Mouse (Mus musculus) Patski (cell line): ENCODE results near the gene Mapkbp1. TPM values are rescaled to one million over a fixed set of nuclear protein-coding genes. Genes with fewer than 3 reads are reported as not detected.

Experiments
- ATAC-seq: fragments of 100-300 bp; one replicate; pipeline ENCODE4 v1.8.0; 2021
- CTCF ChIA-PET: fragments of 350-600 bp; sonication (Branson Sonifier 250); formaldehyde crosslinking; loops from one replicate; lab custom pipeline; 2022; ENCODE audit warnings: inconsistent platforms; lab: Charles Lee
- POLR2A ChIA-PET: fragments of 350-600 bp; sonication (Branson Sonifier 250); formaldehyde crosslinking; loops from one replicate; lab custom pipeline; 2022; ENCODE audit warnings: antibody characterized with exemption, inconsistent platforms; lab: Charles Lee
- DNase-seq: peaks from one replicate; pipeline ENCODE4 v3.0.0-alpha.2; 2011; ENCODE audit warnings: low read depth, low spot score
- H3K27me3 ChIP-seq: fragments of 371-371 bp; one replicate; pipeline ENCODE4 v1.5.1; 2021
- CTCF ChIP-seq: fragments of 100-300 bp; IDR thresholded peaks from one replicate; pipeline ENCODE4 v1.5.1; 2021
- in situ Hi-C: fragments of 300-500 bp; cut with MboI; formaldehyde crosslinking; loops from 3 replicates; pipeline ENCODE4 v1.11.1; 2018; ENCODE audit warnings: low pct_unique_long_range_greater_than_20kb, mixed read lengths
- polyA plus RNA-seq: library from polyadenylated mRNA; unstranded; gene quantifications from one replicate; pipeline ENCODE4 v1.2.3, GENCODE M21; 2021

Gene Mapkbp1
- polyA plus RNA-seq, 1 experiment from 2014 or later = 15.3 TPM

GRCm38 (mm10) chr2:119990881-119991280, 18.4 kb downstream of the Mapkbp1 start:
- TF ChIP-seq CTCF = no peak
- ATAC-seq (no peak), DNase-seq (no peak)
- no peaks in the 10 kb centered on the region for H3K27me3 ChIP-seq
- in situ Hi-C loops = no loop called here
- ChIA-PET CTCF (no interaction called here), POLR2A (no interaction called here)

DNA sequence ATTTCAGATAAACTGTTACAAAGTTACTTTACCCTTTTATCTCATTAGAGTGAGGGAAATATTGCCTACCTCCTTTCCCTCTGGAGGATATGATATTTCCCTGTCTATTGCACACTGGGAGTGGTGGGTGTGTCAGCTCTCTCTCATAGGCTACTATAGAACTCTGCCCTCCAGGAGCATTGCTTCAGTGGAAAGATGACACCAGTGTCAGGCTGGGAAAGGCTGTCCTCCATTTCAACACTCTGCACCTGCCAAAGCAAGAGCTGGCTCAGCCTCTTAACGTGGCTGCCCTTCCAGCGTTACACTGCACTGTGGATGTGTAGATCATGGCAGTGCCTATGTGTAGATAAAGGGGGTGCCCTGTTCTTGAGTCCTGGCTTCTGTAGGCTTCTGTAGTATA, 19.9 kb downstream of the Mapkbp1 start:
- ChIA-PET CTCF (no interaction called here), POLR2A (no interaction called here)
- no peaks in the 10 kb centered on the region for H3K27me3 ChIP-seq
- no peak for DNase-seq
- in situ Hi-C loops = no loop called here
- TF ChIP-seq CTCF = no peak
- no peak for ATAC-seq

DNA sequence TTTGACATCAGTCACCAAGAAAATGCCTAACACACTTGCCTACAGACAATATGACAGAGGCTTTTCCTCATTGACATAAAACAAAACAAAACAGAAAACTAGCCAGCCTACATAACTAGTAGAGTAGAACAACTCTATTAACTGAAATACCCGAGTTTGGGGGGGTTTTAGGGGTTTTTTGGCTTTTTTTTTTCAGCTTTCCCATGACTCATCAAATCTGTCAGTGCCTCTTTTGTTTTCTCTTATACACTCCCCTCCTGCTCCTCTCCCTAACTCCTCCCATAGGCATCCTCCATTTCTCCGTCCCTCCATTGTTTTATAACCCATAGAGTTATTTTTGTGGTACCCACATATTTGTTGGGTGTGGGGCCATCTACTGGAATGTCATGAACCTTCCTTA, 21.0 kb downstream of the Mapkbp1 start:
- TF ChIP-seq CTCF = no peak
- ChIA-PET CTCF (no interaction called here), POLR2A (interaction anchor here (1.1 kb wide), 1 partner anchor 12 kb away, joined by 4 read pairs; no protein-coding TSS in a partner anchor)
- DNase-seq = no peak
- ATAC-seq = no peak
- in situ Hi-C loops = no loop called here
- H3K27me3 ChIP-seq = no peaks in the 10 kb centered on the region

DNA sequence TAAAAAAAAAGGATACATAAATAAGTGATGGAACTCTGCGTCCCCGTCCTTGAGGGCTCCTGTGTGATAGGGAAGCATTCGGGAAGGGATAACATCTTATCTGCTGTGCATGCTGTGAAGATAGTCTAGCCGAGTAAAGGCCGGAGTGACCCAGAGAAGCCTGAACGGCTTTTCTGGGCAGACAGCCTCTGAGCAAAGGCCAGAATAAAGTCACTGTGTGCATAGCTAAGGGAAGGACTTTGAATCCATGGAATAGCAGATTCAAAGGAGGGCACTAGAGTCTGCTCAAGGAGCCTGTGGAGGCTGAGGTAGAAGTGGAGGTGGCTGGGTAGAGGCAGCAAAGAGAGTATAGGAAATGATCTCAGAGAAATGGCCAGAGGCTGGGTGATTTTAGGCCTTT, 22.3 kb downstream of the Mapkbp1 start:
- TF ChIP-seq CTCF = no peak
- ATAC-seq (no peak), DNase-seq (no peak)
- ChIA-PET CTCF (interaction anchor here (1.2 kb wide), 1 partner anchor 16 kb away, joined by 3 read pairs; no protein-coding TSS in a partner anchor), POLR2A (no interaction called here)
- H3K27me3 ChIP-seq = no peaks in the 10 kb centered on the region
- in situ Hi-C loops = no loop called here

GRCm38 (mm10) chr2:119995391-119996281, 23.1 kb downstream of the Mapkbp1 start:
- DNase-seq (no peak), ATAC-seq (no peak)
- no peak for TF ChIP-seq CTCF
- H3K27me3 ChIP-seq = no peaks in the 10 kb centered on the region
- POLR2A ChIA-PET = no interaction called here
- CTCF ChIA-PET = interaction anchor here (0.6 to 1.6 kb wide), 3 partner anchors 9 to 15 kb away, joined by 3 read pairs; no protein-coding TSS in a partner anchor
- in situ Hi-C loops = no loop called here

DNA sequence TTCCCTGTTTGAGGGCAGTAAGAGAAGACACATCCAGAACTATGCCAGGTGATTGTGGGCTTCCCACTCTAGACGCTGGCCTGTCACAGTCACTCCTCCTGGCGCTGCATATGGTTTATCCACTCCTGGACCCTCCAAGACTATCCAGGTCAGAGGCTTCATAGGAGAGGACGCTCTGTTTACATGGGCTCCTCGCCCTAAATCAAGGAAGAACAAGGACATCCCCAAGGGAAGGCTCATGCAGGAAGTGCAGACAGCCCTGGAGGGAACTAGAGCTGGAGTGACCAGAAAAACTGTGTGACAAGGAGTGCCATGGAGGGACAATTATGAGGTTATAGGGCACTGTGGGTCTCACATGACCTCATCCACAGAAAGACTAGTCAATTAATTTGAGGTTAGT, 24.9 kb downstream of the Mapkbp1 start:
- in situ Hi-C loops = no loop called here
- POLR2A ChIA-PET = no interaction called here
- DNase-seq (no peak), ATAC-seq (no peak)
- no peaks in the 10 kb centered on the region for H3K27me3 ChIP-seq
- TF ChIP-seq CTCF = no peak
- CTCF ChIA-PET = interaction anchor here (1.6 kb wide), 1 partner anchor 11 kb away, joined by 3 read pairs; no protein-coding TSS in a partner anchor

- H3K27me3 ChIP-seq = no peaks in the 10 kb centered on the region
- ATAC-seq (no peak), DNase-seq (no peak)
- ChIA-PET CTCF (no interaction called here), POLR2A (interaction anchor here (1.2 kb wide), 1 partner anchor 21 kb away, joined by 3 read pairs; no protein-coding TSS in a partner anchor)
- TF ChIP-seq CTCF = no peak
- in situ Hi-C loops = no loop called here
Observed at GRCm38 (mm10) chr2:119999731-120000130, 27.2 kb downstream of the Mapkbp1 start.

- ChIA-PET CTCF (interaction anchor here (1.9 kb wide), 1 partner anchor 11 kb away, joined by 5 read pairs; no protein-coding TSS in a partner anchor), POLR2A (no interaction called here)
- in situ Hi-C loops = no loop called here
- no peak for TF ChIP-seq CTCF
- no peak for DNase-seq
- H3K27me3 ChIP-seq = no peaks in the 10 kb centered on the region
- no peak for ATAC-seq
Observed at GRCm38 (mm10) chr2:120000882-120001584, 28.5 kb downstream of the Mapkbp1 start.

DNA sequence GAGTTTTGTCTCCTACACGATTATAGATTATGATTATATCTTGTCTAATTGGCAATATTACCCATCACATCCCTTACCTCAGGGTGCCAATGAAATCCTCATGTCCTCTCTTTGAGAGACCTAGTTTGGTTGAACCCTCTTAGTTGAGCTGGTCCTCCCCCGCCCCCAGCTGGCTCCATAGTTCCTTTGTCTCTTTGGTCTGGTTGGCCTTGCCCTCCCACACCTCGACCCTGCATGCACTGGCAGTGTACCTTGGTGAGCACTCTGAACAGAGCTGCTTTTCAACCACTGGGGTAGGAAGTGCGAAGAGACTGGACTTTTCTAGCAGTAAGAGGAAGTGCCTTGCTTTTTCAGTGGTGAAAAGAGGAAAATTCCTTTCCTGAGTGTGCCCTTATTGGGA, 29.5 kb downstream of the Mapkbp1 start:
- in situ Hi-C loops = no loop called here
- no peak for DNase-seq
- no peak for ATAC-seq
- ChIA-PET POLR2A (no interaction called here), CTCF (interaction anchor here (1.6 to 1.9 kb wide), 2 partner anchors 10 kb away, joined by 4 to 5 read pairs; no protein-coding TSS in a partner anchor)
- no peaks in the 10 kb centered on the region for H3K27me3 ChIP-seq
- TF ChIP-seq CTCF = no peak

DNA sequence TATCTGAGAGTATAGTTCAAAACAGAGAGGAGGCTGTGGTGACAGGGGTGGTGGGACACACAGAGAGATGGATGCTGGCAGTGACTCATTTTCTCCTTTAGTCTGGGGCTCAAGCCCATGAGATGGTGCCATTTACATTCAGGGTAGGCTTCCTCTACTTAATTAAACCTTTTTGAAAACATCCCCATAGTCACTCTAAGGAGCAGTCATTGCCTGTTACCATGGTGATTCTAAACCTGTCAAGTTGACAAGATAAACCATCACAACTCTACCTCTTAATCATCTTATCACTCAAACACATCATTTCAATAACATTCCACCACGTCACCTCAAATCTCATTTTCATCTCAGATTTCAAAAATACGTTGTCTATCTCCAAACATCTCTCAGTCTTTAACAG, 31.5 kb downstream of the Mapkbp1 start:
- POLR2A ChIA-PET = no interaction called here
- in situ Hi-C loops = no loop called here
- CTCF ChIA-PET = no interaction called here
- no peaks in the 10 kb centered on the region for H3K27me3 ChIP-seq
- ATAC-seq (no peak), DNase-seq (no peak)
- TF ChIP-seq CTCF = no peak
